Mouse (Mus musculus) kidney, embryonic 15.5 days (tissue): ENCODE measurements around the gene Ccdc162. TPM values are rescaled to one million over a fixed set of nuclear protein-coding genes. Genes with fewer than 3 reads are reported as not detected.
A peak's percentile ranks its signal among the peaks of the same experiment; 100 is the strongest.

Source experiments
- ATAC-seq: fragments of 200-750 bp; cut with Nextera tagmentation; replicated peaks from 2 replicates; pipeline ENCODE4 v1.8.0; 2017; ENCODE audit warnings: moderate TSS enrichment; ENCODE audit not compliant: low FRiP score
- H3K27ac ChIP-seq: fragments of 300-500 bp; sonication (generic); 2 replicates; pipeline ENCODE4 v1.5.1; 2015; ENCODE audit warnings: mild to moderate bottlenecking, inconsistent platforms
- H3K27me3 ChIP-seq: fragments of 300-500 bp; sonication (generic); 2 replicates; pipeline ENCODE4 v1.6.1; 2015; ENCODE audit warnings: inconsistent platforms
- H3K36me3 ChIP-seq: fragments of 300-500 bp; sonication (generic); 2 replicates; pipeline ENCODE4 v1.6.1; 2015; ENCODE audit warnings: inconsistent platforms
- H3K4me1 ChIP-seq: fragments of 300-500 bp; sonication (generic); 2 replicates; pipeline ENCODE4 v1.6.1; 2015; ENCODE audit warnings: inconsistent platforms
- H3K4me2 ChIP-seq: fragments of 300-500 bp; sonication (generic); 2 replicates; pipeline ENCODE4 v1.6.1; 2015; ENCODE audit warnings: moderate library complexity, mild to moderate bottlenecking, inconsistent platforms
- H3K4me3 ChIP-seq: fragments of 300-500 bp; sonication (generic); replicated peaks from 2 replicates; pipeline ENCODE4 v1.5.1; 2015; ENCODE audit warnings: mild to moderate bottlenecking, inconsistent platforms
- H3K9ac ChIP-seq: fragments of 300-500 bp; sonication (generic); 2 replicates; pipeline ENCODE4 v1.6.1; 2015; ENCODE audit warnings: mild to moderate bottlenecking, inconsistent platforms
- H3K9me3 ChIP-seq: fragments of 300-500 bp; sonication (generic); replicated peaks from 2 replicates; pipeline ENCODE4 v1.6.1; 2016; ENCODE audit warnings: inconsistent platforms
- WGBS: fragments of 180-500 bp; shearing (Covaris S2); methylation state at CpG from one replicate; pipeline ENCODE4 v1.1.7; 2015; ENCODE audit warnings: mixed read lengths; 5-methylcytosine and 5-hydroxymethylcytosine counted together
- polyA plus RNA-seq: library from polyadenylated mRNA; unstranded; fragments of >200 nt; fragmentation: Nextera tagmentation; extraction: Ambion mirVana; gene quantifications from 2 replicates; pipeline ENCODE4 v1.2.1, GENCODE M21; 2015

Ccdc162 gene
- 0.47 and 0.75 TPM in 2 replicates for polyA plus RNA-seq

GRCm38 (mm10) chr10:41716029-41716897 is at the start of gene Ccdc162:
Gene Ccdc162 (minus strand): TSS chr10:41716634.
- H3K9ac ChIP-seq: no peak within 1 kb of the TSS
- H3K27ac ChIP-seq: no peak within 1 kb of the TSS
- 60% methylated on average over 15 of the region's 15 CpGs for WGBS
- H3K36me3 ChIP-seq: 0 out of 2 replicates have a peak, but pooled peaks cover 4% of the 10 kb centered on the region
- H3K4me3 ChIP-seq: no peak within 1 kb of the TSS
- no peak for ATAC-seq
- H3K4me1 ChIP-seq: peaks cover 13% of the 10 kb centered on the region
- H3K4me2 ChIP-seq: peak within 1 kb of the TSS; percentile 27; the same call in 1 of the 2 replicates
- H3K9me3 ChIP-seq: no peaks in the 10 kb centered on the region
- no peaks in the 10 kb centered on the region for H3K27me3 ChIP-seq

DNA sequence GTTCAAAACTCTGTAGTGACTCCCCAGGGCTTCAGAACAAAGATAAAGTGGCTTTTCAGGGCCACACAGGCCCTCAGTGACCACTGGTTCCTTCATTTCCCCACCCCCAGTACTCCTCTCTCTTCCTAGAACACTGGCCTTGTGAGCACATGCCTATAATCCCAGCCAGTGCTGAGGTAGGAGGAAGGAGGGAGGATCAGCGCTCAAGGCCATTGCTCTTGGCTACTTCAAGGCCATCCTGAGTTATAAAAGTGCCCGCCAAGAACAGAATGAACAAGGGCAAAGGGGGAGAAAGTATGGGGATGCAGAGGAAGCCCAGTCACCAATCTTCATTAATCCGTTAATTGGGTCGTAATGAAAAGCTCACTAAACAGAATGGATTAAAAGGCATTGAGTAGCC is 49.2 kb upstream of the Ccdc162 start:
- ATAC-seq: no peak
- WGBS: 93% methylated on average over 4 of the region's 4 CpGs

GRCm38 (mm10) chr10:41763741-41764385 is 47.4 kb upstream of the Ccdc162 start:
- ATAC-seq: no peak
- H3K4me1 ChIP-seq: 0 out of 2 replicates have a peak, but pooled peaks cover 2% of the 10 kb centered on the region
- 74% methylated on average over 3 of the region's 3 CpGs for WGBS
- H3K9me3 ChIP-seq: no peaks in the 10 kb centered on the region
- no peak overlapping the region for H3K27ac ChIP-seq
- H3K9ac ChIP-seq: no peak overlapping the region
- no peaks in the 10 kb centered on the region for H3K36me3 ChIP-seq
- H3K4me2 ChIP-seq: no peak overlapping the region
- H3K4me3 ChIP-seq: no peak overlapping the region
- no peaks in the 10 kb centered on the region for H3K27me3 ChIP-seq

More for the DNA sequence above, 49.2 kb upstream of the Ccdc162 start:
- H3K4me3 ChIP-seq: no peak overlapping the region
- no peaks in the 10 kb centered on the region for H3K36me3 ChIP-seq
- H3K4me1 ChIP-seq: no peaks in the 10 kb centered on the region
- H3K27me3 ChIP-seq: no peaks in the 10 kb centered on the region
- no peak overlapping the region for H3K9ac ChIP-seq
- H3K27ac ChIP-seq: no peak overlapping the region
- H3K9me3 ChIP-seq: no peaks in the 10 kb centered on the region
- no peak overlapping the region for H3K4me2 ChIP-seq

DNA sequence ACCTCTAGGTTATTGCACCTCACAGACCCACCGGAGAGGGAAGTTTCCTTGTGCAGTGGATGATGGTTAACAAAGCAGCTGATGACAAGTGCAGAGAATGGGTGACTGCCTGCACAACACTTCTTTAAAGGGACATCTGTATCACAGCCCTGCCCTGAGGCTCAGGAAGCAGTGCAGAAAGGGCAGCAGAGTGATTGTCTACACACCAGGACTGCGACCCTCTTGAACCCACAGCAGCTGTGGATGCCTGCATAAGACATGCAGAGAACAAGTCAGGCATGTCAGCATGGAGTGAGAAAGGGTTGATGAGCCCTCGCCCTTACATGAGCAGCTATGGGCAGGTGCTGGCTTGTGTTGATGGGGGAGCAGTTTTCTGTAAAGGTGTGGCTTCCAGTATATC is 44.4 kb upstream of the Ccdc162 start:
- no peak overlapping the region for H3K9ac ChIP-seq
- no peak overlapping the region for H3K4me3 ChIP-seq
- H3K27me3 ChIP-seq: no peaks in the 10 kb centered on the region
- no peaks in the 10 kb centered on the region for H3K9me3 ChIP-seq
- H3K36me3 ChIP-seq: no peaks in the 10 kb centered on the region
- no peak overlapping the region for H3K4me2 ChIP-seq
- ATAC-seq: no peak
- no peak overlapping the region for H3K27ac ChIP-seq
- WGBS: 63% methylated on average over 3 of the region's 3 CpGs
- H3K4me1 ChIP-seq: 0 out of 2 replicates have a peak, but pooled peaks cover 2% of the 10 kb centered on the region

- H3K27ac ChIP-seq: no peak overlapping the region
- H3K9me3 ChIP-seq: no peaks in the 10 kb centered on the region
- no peak for ATAC-seq
- no peak overlapping the region for H3K9ac ChIP-seq
- no peak overlapping the region for H3K4me3 ChIP-seq
- no peak overlapping the region for H3K4me2 ChIP-seq
- H3K36me3 ChIP-seq: no peaks in the 10 kb centered on the region
- H3K27me3 ChIP-seq: no peaks in the 10 kb centered on the region
- 0 out of 2 replicates have a peak, but pooled peaks cover 2% of the 10 kb centered on the region for H3K4me1 ChIP-seq
These were observed 41.6 kb upstream of the Ccdc162 start for GRCm38 (mm10) chr10:41758041-41758440.

- Histone ChIP-seq H3K27me3 (no peaks in the 10 kb centered on the region), H3K36me3 (no peaks in the 10 kb centered on the region), H3K9me3 (no peaks in the 10 kb centered on the region), H3K4me2 (no peak overlapping the region), H3K4me3 (no peak overlapping the region), H3K9ac (no peak overlapping the region), H3K4me1 (0 out of 2 replicates have a peak, but pooled peaks cover 2% of the 10 kb centered on the region), H3K27ac (no peak overlapping the region)
- no peak for ATAC-seq
- 96% methylated on average over 5 of the region's 5 CpGs for WGBS
These were observed 40.8 kb upstream of the Ccdc162 start for GRCm38 (mm10) chr10:41757226-41757625.

- no peak overlapping the region for H3K4me3 ChIP-seq
- H3K36me3 ChIP-seq: no peaks in the 10 kb centered on the region
- no peaks in the 10 kb centered on the region for H3K27me3 ChIP-seq
- no peak for ATAC-seq
- H3K27ac ChIP-seq: no peak overlapping the region
- no peak overlapping the region for H3K4me2 ChIP-seq
- 80% methylated on average over 14 of the region's 14 CpGs for WGBS
- no peak overlapping the region for H3K9ac ChIP-seq
- H3K4me1 ChIP-seq: 0 out of 2 replicates have a peak, but pooled peaks cover 2% of the 10 kb centered on the region
- H3K9me3 ChIP-seq: no peaks in the 10 kb centered on the region
These were observed 35.5 kb upstream of the Ccdc162 start for GRCm38 (mm10) chr10:41751867-41752480.

DNA sequence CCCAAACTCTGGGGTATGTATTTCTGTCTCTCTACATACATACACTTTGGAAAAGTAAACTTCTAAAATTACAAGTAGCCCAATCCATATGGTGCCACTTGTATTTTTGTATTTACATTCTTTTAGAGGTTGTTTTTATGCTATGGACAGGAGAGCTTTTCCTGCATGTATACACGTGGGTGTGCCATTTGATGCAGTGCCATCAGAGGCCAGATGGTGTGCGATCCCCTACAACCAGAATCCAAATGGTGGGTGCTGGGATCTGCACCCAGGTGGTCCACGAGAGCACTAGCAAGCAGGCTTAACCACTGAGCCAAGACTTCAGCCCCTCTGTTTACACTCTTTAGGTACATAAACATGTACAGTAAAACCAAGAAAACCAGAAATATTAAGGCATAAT is 32.9 kb upstream of the Ccdc162 start:
- no peak for ATAC-seq

GRCm38 (mm10) chr10:41746554-41746953 is 30.1 kb upstream of the Ccdc162 start:
- Histone ChIP-seq H3K36me3 (no peaks in the 10 kb centered on the region), H3K9me3 (no peaks in the 10 kb centered on the region), H3K4me2 (no peak overlapping the region), H3K4me3 (no peak overlapping the region), H3K9ac (no peak overlapping the region), H3K4me1 (no peaks in the 10 kb centered on the region), H3K27me3 (no peaks in the 10 kb centered on the region), H3K27ac (no peak overlapping the region)
- 91% methylated on average over 5 of the region's 5 CpGs for WGBS
- ATAC-seq: no peak

More for the DNA sequence above, 32.9 kb upstream of the Ccdc162 start:
- no peaks in the 10 kb centered on the region for H3K36me3 ChIP-seq
- H3K9me3 ChIP-seq: no peaks in the 10 kb centered on the region
- 85% methylated on average over 3 of the region's 3 CpGs for WGBS
- no peak overlapping the region for H3K27ac ChIP-seq
- no peak overlapping the region for H3K4me3 ChIP-seq
- no peak overlapping the region for H3K9ac ChIP-seq
- no peaks in the 10 kb centered on the region for H3K27me3 ChIP-seq
- 0 out of 2 replicates have a peak, but pooled peaks cover 2% of the 10 kb centered on the region for H3K4me1 ChIP-seq
- H3K4me2 ChIP-seq: no peak overlapping the region

DNA sequence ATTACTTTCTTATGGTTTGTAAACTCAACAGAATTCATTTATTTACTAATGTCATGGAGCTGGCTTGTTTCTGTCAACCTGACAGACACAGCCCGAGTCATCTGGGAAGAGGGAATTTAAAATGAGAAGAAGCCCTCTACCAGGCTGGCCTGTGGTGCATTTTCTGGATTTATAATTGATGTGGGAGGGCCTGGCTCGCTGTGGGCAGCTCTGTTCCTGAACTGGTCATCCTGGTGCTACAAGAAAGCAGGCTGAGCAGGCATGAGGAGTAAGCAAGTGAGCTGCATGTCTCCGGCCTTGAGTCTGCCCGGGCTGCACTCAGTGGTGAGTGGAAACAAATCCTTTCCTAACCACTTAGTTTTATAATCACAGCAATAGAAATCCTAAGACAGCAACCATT is 27.6 kb upstream of the Ccdc162 start:
- 74% methylated on average over 4 of the region's 4 CpGs for WGBS
- no peaks in the 10 kb centered on the region for H3K4me1 ChIP-seq
- H3K27me3 ChIP-seq: no peaks in the 10 kb centered on the region
- no peak overlapping the region for H3K27ac ChIP-seq
- H3K9ac ChIP-seq: no peak overlapping the region
- H3K36me3 ChIP-seq: 0 out of 2 replicates have a peak, but pooled peaks cover 3% of the 10 kb centered on the region
- H3K9me3 ChIP-seq: no peaks in the 10 kb centered on the region
- ATAC-seq: no peak
- H3K4me3 ChIP-seq: no peak overlapping the region
- H3K4me2 ChIP-seq: no peak overlapping the region

GRCm38 (mm10) chr10:41740221-41740620 is 23.8 kb upstream of the Ccdc162 start:
- Histone ChIP-seq H3K36me3 (peaks cover 20% of the 10 kb centered on the region), H3K27me3 (no peaks in the 10 kb centered on the region), H3K27ac (no peak overlapping the region), H3K9me3 (no peaks in the 10 kb centered on the region), H3K9ac (no peak overlapping the region), H3K4me3 (no peak overlapping the region), H3K4me1 (no peaks in the 10 kb centered on the region), H3K4me2 (no peak overlapping the region)
- ATAC-seq: no peak
- WGBS: 91% methylated on average over 2 of the region's 2 CpGs

DNA sequence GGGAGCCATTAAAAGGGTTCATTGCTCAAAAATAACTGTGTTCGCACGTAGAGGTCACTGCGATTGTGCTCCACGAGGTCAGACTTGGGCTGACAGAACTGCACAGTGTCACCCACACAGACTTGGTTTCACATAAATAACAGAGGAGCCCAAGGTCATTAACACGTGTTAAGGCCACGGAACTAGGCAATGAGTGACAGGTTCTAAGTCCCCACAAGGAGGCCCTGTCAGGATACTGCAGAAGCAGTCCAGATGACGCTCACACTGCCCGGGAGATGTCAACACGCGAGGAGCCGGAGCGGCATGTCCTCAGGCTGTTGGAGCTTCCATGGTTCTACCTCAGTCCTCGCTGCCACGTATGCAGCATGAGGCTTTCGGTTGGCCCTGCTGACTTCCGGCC is 20.8 kb upstream of the Ccdc162 start:
- no peak for ATAC-seq
- H3K9ac ChIP-seq: no peak overlapping the region
- no peak overlapping the region for H3K4me3 ChIP-seq
- no peak overlapping the region for H3K4me2 ChIP-seq
- no peaks in the 10 kb centered on the region for H3K27me3 ChIP-seq
- 85% methylated on average over 16 of the region's 16 CpGs for WGBS
- H3K4me1 ChIP-seq: no peaks in the 10 kb centered on the region
- peaks cover 23% of the 10 kb centered on the region for H3K36me3 ChIP-seq
- no peaks in the 10 kb centered on the region for H3K9me3 ChIP-seq
- H3K27ac ChIP-seq: no peak overlapping the region
